Mouse (Mus musculus) 3134 (cell line): ENCODE data around the gene Kif2c.

ENCODE experiments used
- DNase-seq: peaks from one replicate; pipeline ENCODE4 v3.0.0-alpha.2; 2011; ENCODE audit warnings: low spot score; ENCODE audit not compliant: insufficient read length; ENCODE audit errors: extremely low read depth

Gene Kif2c

DNA sequence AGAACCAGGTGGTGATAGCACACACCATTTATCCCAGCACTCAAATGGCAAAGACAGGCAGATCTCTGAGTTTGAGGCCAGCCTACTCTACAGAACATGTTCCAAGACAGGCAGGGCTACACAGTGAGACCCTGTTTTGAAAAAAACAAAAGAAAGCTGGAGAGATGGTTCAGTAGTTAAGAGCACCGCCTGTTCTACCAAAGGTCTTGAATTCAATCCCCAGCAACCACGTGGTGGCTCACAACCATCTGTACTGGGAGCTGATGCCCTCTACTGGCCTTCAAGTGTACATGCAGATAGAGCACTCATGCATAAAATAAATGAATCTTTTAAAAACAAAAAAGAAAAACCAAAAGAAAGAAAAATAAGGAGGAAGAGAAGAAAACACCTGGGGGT, 43.2 kb downstream of the Kif2c start:
- DNase-seq = peak; percentile 49

DNA sequence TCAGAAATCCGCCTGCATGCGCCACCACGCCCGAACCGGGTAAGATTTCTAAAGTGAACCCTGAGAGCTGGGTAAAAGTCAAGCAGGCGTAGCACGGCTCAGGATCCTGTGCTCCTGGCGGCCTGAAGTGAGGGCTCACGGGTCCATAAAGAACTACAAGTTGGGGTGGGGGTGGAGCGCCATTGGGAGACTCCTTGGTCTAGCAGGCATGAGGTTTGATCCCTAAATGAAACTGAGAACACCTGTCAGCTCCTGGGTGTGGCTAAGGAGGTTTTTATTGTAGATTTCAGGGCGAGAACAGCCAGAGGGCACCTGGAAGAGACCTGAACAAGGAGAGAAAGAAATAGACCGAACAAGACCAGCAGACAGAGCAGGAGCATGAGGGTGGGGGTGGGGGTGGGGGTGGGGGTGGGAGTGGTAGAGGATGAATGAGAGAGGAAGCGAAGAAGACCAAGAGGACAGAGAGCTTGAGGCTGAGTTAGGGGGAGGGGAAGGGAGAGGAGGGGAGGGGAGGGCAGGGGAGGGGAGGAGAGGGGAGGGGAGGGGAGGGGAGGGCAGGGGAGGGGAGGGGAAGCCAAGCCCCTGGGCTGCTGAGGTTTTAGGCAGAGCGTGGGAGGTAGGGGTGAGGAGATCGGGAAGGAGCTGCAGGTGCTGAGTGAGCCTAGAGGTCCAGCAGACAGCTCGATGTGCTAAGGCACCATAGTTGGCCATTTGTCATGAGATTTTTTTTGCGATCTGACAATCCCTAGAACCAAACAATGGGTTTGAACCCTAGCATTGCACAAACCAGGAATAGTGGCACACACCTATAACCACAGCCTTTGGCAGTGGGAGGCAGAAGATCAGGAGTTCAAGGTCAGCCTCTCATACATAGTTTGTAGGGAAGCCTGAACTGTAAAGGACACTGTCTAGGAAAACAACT, 43.9 kb downstream of the Kif2c start:
- no peak for DNase-seq

DNA sequence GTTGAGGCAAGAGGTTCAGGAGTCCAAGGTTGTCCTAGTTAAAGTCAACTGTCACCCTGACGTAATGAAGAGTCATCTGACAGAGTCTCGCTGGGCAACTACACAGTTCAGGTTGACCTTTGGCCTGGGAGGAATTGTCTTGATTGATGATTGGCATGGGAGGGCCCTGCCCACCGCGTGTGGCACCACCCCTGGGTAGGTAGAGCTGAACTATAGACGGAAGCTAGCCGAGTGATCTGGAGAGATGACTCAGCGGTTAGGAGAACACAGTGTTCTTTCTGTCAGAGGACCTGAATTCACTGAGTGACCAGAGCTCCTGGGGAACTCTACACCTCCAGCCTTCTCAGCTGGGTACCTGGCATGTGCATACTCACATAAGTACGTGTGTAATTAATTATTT, 46.4 kb downstream of the Kif2c start:
- DNase-seq = peak; percentile 49

- DNase-seq = no peak
Observed at GRCm38 (mm10) chr4:117134601-117134995, 47.8 kb downstream of the Kif2c start.

GRCm38 (mm10) chr4:117133817-117134600, 48.4 kb downstream of the Kif2c start, which contains the start of gene Plk3:
Gene Plk3 (minus strand): TSS chr4:117133963.
- DNase-seq = peak; percentile 92

GRCm38 (mm10) chr4:117133366-117133796, 49.1 kb downstream of the Kif2c start:
- peak; percentile 59 for DNase-seq

GRCm38 (mm10) chr4:117132794-117133143, 49.7 kb downstream of the Kif2c start:
- DNase-seq = no peak

- DNase-seq = no peak
Observed at GRCm38 (mm10) chr4:117131890-117132793, 50.3 kb downstream of the Kif2c start.

GRCm38 (mm10) chr4:117131198-117131597, 51.2 kb downstream of the Kif2c start:
- DNase-seq = no peak

- no peak for DNase-seq
Observed at GRCm38 (mm10) chr4:117130790-117131189, 51.6 kb downstream of the Kif2c start.

- no peak for DNase-seq
Observed at GRCm38 (mm10) chr4:117127991-117128686, 54.3 kb downstream of the Kif2c start.

GRCm38 (mm10) chr4:117126675-117127290, 55.7 kb downstream of the Kif2c start, which contains the start of gene Tctex1d4:
Gene Tctex1d4 (plus strand): TSS chr4:117126794.
- DNase-seq = no peak

GRCm38 (mm10) chr4:117125910-117126674, 56.3 kb downstream of the Kif2c start:
- peak; percentile 85 for DNase-seq

GRCm38 (mm10) chr4:117125348-117125909, 57.0 kb downstream of the Kif2c start, which contains the start of gene Btbd19:
Gene Btbd19 (minus strand): TSS chr4:117125725.
- DNase-seq = no peak

DNA sequence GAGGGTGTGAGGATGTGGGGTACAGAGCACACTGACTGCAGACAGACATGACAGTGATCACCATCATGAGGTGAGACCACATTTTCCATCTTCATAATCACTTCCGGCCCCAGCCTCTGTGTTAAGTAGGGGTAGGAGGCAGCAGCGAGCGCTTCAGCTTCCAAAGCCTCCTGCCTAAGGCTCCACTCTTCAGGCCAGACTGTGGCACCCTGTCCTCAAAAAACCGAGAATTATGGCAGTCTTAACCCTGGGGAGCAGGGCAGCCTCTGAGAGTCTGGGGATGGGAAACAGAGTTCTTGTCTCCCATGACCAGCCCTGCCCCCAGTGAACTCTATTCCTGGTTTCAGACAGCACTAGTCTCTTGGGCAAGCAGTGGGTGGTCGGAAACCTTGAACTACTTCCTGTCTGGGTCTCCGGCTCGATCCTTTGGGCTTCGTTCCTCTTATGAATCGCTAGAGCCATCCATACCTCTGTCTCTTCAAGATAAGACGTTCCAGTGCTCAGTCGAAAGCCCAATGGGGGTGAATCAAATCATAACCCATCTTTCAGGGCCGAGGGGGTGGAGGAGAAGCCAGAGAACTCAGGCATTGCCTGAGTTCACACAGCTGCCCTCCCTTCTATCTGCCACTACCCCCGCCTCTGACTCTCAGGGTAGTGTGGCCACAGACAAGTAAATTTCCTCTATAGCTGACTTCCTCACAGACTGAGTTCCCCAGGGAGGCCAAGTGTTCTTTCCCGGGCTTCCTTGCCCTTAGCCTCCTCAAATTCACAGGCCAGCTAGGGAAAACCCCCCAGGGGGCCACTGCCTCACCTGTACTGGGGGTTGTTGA, 57.7 kb downstream of the Kif2c start:
- peak; percentile 51 for DNase-seq

- no peak for DNase-seq
Observed at GRCm38 (mm10) chr4:117124218-117124517, 58.3 kb downstream of the Kif2c start.

DNA sequence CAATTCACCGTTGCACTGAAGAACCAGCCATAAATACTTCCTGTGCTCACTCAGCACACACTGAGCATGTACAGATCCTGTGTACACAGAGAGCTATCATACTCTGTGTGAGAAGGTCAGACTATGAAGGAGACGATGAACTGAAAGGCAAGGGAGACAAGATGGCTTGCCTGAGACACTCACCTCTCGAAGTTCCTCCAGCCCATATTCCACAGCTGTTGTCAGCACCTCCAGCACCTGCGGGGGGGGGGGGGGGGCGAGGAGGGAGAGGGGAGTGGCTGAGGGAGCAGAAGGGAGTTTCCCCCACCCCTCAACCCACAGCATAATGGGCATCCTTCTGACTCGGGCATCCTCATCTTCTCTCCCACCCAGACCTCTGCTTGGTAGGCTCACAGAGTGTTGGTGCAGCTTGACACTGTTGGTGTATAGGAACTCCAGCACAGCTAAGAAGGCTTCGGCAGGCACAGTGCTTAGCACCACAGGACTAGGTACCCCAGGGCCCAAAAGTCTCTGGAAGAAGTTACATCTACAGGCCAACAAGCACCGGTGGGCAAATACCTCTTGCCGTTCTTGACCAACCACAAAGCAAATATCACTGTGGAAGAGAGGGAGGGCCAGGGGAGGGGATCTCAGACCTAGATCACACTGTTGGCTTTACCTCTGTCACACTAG, 58.8 kb downstream of the Kif2c start:
- DNase-seq = no peak
